Mouse (Mus musculus) midbrain, embryonic 12.5 days (tissue): ENCODE measurements around the gene Olfr315. TPM values are rescaled to one million over a fixed set of nuclear protein-coding genes. Genes with fewer than 3 reads are reported as not detected.

Source experiments
- polyA plus RNA-seq: library from polyadenylated mRNA; unstranded; fragments of >200 nt; fragmentation: Nextera tagmentation; extraction: Ambion mirVana; gene quantifications from 2 replicates; pipeline ENCODE4 v1.2.1, GENCODE M21; 2016

Olfr315 gene
- polyA plus RNA-seq, 1 experiment from 2014 or later = not detected

Other genes starting within 250 kb of the Olfr315 start
- gene Olfr330, start 238.4 kb upstream of the Olfr315 start, polyA plus RNA-seq = not detected in 2 replicates
- gene Olfr329-ps, start 226.8 kb upstream of the Olfr315 start, polyA plus RNA-seq = not detected in 2 replicates
- 0.08 and 0.14 TPM in 2 replicates for gene Olfr328, start 217.6 kb upstream of the Olfr315 start, polyA plus RNA-seq
- gene Olfr224, start 202.6 kb upstream of the Olfr315 start, polyA plus RNA-seq = not detected in 2 replicates
- gene Olfr325, start 195.5 kb upstream of the Olfr315 start, polyA plus RNA-seq = not detected in 2 replicates
- not detected in 2 replicates for gene Olfr324, start 178.1 kb upstream of the Olfr315 start, polyA plus RNA-seq
- gene 2210407C18Rik, start 157.1 kb upstream of the Olfr315 start, polyA plus RNA-seq = not detected in 2 replicates
- gene Olfr323, start 142.7 kb upstream of the Olfr315 start, polyA plus RNA-seq = not detected in 2 replicates
- 0.13 and 0.28 TPM in 2 replicates for gene Trim58, start 132.7 kb upstream of the Olfr315 start, polyA plus RNA-seq
- gene Olfr322, start 114.4 kb upstream of the Olfr315 start, polyA plus RNA-seq = not detected in 2 replicates
- gene Olfr320, start 92.1 kb upstream of the Olfr315 start, polyA plus RNA-seq = not detected in 2 replicates
- not detected in 2 replicates for gene Olfr319, start 74.0 kb upstream of the Olfr315 start, polyA plus RNA-seq
- gene Olfr318, start 49.2 kb upstream of the Olfr315 start, polyA plus RNA-seq = not detected in 2 replicates
- gene Olfr317, start 34.0 kb upstream of the Olfr315 start, polyA plus RNA-seq = not detected in 2 replicates
- gene Olfr316, start 20.5 kb upstream of the Olfr315 start, polyA plus RNA-seq = not detected in 2 replicates
- gene Olfr314, start 9.8 kb downstream of the Olfr315 start, polyA plus RNA-seq = not detected in 2 replicates
- 2.0 and 2.1 TPM in 2 replicates for gene Fam183b, start 28.8 kb downstream of the Olfr315 start, polyA plus RNA-seq
- not detected in 2 replicates for gene Olfr313, start 41.8 kb downstream of the Olfr315 start, polyA plus RNA-seq
- gene Olfr312, start 56.0 kb downstream of the Olfr315 start, polyA plus RNA-seq = not detected in 2 replicates
- not detected in 2 replicates for gene Olfr311, start 66.1 kb downstream of the Olfr315 start, polyA plus RNA-seq
- gene Gm12258, start 74.0 kb downstream of the Olfr315 start, polyA plus RNA-seq = 17.7 and 19.9 TPM in 2 replicates
- gene 2810021J22Rik, start 94.0 kb downstream of the Olfr315 start, polyA plus RNA-seq = 10.2 and 13.7 TPM in 2 replicates
- gene Zfp39, start 131.0 kb downstream of the Olfr315 start, polyA plus RNA-seq = 5.3 and 5.5 TPM in 2 replicates
- gene Btnl10, start 144.7 kb downstream of the Olfr315 start, polyA plus RNA-seq = not detected in 2 replicates
- gene Rnf187, start 165.7 kb downstream of the Olfr315 start, polyA plus RNA-seq = 437 and 465 TPM in 2 replicates
- gene Hist3h2ba, start 175.7 kb downstream of the Olfr315 start, polyA plus RNA-seq = 177 and 223 TPM in 2 replicates
- gene Hist3h2a, start 181.5 kb downstream of the Olfr315 start, polyA plus RNA-seq = 87.2 and 87.5 TPM in 2 replicates
- 0.64 and 0.86 TPM in 2 replicates for gene Trim17, start 181.5 kb downstream of the Olfr315 start, polyA plus RNA-seq
- gene Trim11, start 204.9 kb downstream of the Olfr315 start, polyA plus RNA-seq = 19.9 and 20.5 TPM in 2 replicates